Mouse (Mus musculus): ENCODE measurements around the gene Sult2a3.
"Not testable (repeated sequence)": the region's sequence is repeated elsewhere in the genome, so short reads cannot be mapped to it uniquely, and the experiment has no call there.

The Sult2a3 gene

GRCm38 (mm10) chr7:14122944-14123343 is at the start of gene Sult2a3:
Gene Sult2a3 (minus strand): TSS chr7:14123044.
- no peak for DNase-seq

GRCm38 (mm10) chr7:14120436-14120835 is 2.4 kb downstream of the Sult2a3 start:
- DNase-seq = no peak

GRCm38 (mm10) chr7:14119865-14120264 is 3.0 kb downstream of the Sult2a3 start:
- not testable (repeated sequence) for DNase-seq

GRCm38 (mm10) chr7:14116761-14117160 is 6.1 kb downstream of the Sult2a3 start:
- DNase-seq = no peak

GRCm38 (mm10) chr7:14114471-14114870 is 8.4 kb downstream of the Sult2a3 start:
- not testable (repeated sequence) for DNase-seq

GRCm38 (mm10) chr7:14047821-14048220 is 75.0 kb downstream of the Sult2a3 start:
- DNase-seq = not testable (repeated sequence)

GRCm38 (mm10) chr7:14030831-14031230 is 92.0 kb downstream of the Sult2a3 start:
- DNase-seq = not testable (repeated sequence)
